In genomic region chr11:106276454-106276853, GRCm38 (mm10) we compare ENCODE assay signal across 8 mouse cellular contexts. TPM values are rescaled to one million over a fixed set of nuclear protein-coding genes. Genes with fewer than 3 reads are reported as not detected.
DNase-seq lines count a peak whose midpoint lies in the region; ATAC-seq lines count a peak whose summit lies in the region.

Tcam1 (plus strand) TSS chr11:106276672.

- no peak within 1 kb of the TSS for H3K4me3 ChIP-seq in heart, embryonic 11.5 days (ENCODE audit: low read depth, low read length)
- H3K4me3 ChIP-seq in kidney, embryonic 15.5 days (replicated peaks): peak within 1 kb of the TSS; percentile 24
- peak within 1 kb of the TSS; percentile 24 for H3K4me3 ChIP-seq in limb, embryonic 15.5 days

- DNase-seq in A20 (ENCODE audit: low read depth, low spot score): peak; percentile 98
- DNase-seq in brain, adult 2 months (ENCODE audit: low read depth, low spot score): peak; percentile 99
- DNase-seq in monocyte, adult 2 months (ENCODE audit: low read depth in 1 of 2, low spot score in 2 of 2): peak; percentile 81 to 94
- DNase-seq in spleen, postnatal 14 days (ENCODE audit: low spot score in 2 of 2): peak; percentile 83 to 93

- ATAC-seq in erythroblast, adult 5-6 weeks (replicated peaks; ENCODE audit: low FRiP score, poor library complexity, severe bottlenecking): peak; percentile 54
- ATAC-seq in heart, embryonic 11.5 days (replicated peaks; ENCODE audit: insufficient number of reproducible peaks, low FRiP score, low TSS enrichment): 0 out of 2 replicates have a peak, but pooled peaks have one; percentile 31
- ATAC-seq in kidney, embryonic 15.5 days (replicated peaks; ENCODE audit: low FRiP score): peak; percentile 23; the same call in 1 of the 2 replicates
- no peak for ATAC-seq in limb, embryonic 15.5 days (ENCODE audit: insufficient number of reproducible peaks, low FRiP score, low TSS enrichment, low read depth)

- 6% methylated on average over 25 of the region's 25 CpGs for WGBS in heart, embryonic 11.5 days (ENCODE audit: insufficient replicate concordance)
- WGBS in kidney, embryonic 15.5 days: 7% methylated on average over 25 of the region's 25 CpGs
- WGBS in limb, embryonic 15.5 days: 7% methylated on average over 25 of the region's 25 CpGs

- H3K27me3 ChIP-seq in heart, embryonic 11.5 days (ENCODE audit: control insufficient read depth, insufficient read depth, low read length): no peaks in the 10 kb centered on the region
- peaks cover 5% of the 10 kb centered on the region; the same call in 1 of the 2 replicates for H3K27me3 ChIP-seq in kidney, embryonic 15.5 days
- no peaks in the 10 kb centered on the region for H3K27me3 ChIP-seq in limb, embryonic 15.5 days

- H3K9me3 ChIP-seq in heart, embryonic 11.5 days (replicated peaks; ENCODE audit: control insufficient read depth, low read length): no peaks in the 10 kb centered on the region
- no peaks in the 10 kb centered on the region for H3K9me3 ChIP-seq in kidney, embryonic 15.5 days (replicated peaks)
- no peaks in the 10 kb centered on the region for H3K9me3 ChIP-seq in limb, embryonic 15.5 days

- H3K9ac ChIP-seq in heart, embryonic 11.5 days (ENCODE audit: low read depth, low read length): no peak within 1 kb of the TSS
- H3K9ac ChIP-seq in kidney, embryonic 15.5 days: peak within 1 kb of the TSS; percentile 18; the same call in 1 of the 2 replicates
- H3K9ac ChIP-seq in limb, embryonic 15.5 days: no peak within 1 kb of the TSS

- peaks cover 10% of the 10 kb centered on the region for H3K4me1 ChIP-seq in heart, embryonic 11.5 days (ENCODE audit: control insufficient read depth, insufficient read depth, low read length)
- H3K4me1 ChIP-seq in kidney, embryonic 15.5 days: peaks cover 42% of the 10 kb centered on the region
- H3K4me1 ChIP-seq in limb, embryonic 15.5 days: peaks cover 37% of the 10 kb centered on the region

- H3K36me3 ChIP-seq in heart, embryonic 11.5 days (ENCODE audit: control insufficient read depth, insufficient read depth, low read length): no peaks in the 10 kb centered on the region
- no peaks in the 10 kb centered on the region for H3K36me3 ChIP-seq in kidney, embryonic 15.5 days
- no peaks in the 10 kb centered on the region for H3K36me3 ChIP-seq in limb, embryonic 15.5 days

- peak within 1 kb of the TSS; percentile 17 for H3K4me2 ChIP-seq in heart, embryonic 11.5 days
- H3K4me2 ChIP-seq in kidney, embryonic 15.5 days: peak within 1 kb of the TSS; percentile 54
- H3K4me2 ChIP-seq in limb, embryonic 15.5 days: peak within 1 kb of the TSS; percentile 46

- no peak within 1 kb of the TSS for H3K27ac ChIP-seq in heart, embryonic 11.5 days (ENCODE audit: low read depth, low read length)
- peak within 1 kb of the TSS; percentile 98 for H3K27ac ChIP-seq in kidney, embryonic 15.5 days
- H3K27ac ChIP-seq in limb, embryonic 15.5 days: peak within 1 kb of the TSS; percentile 97

RNA-seq across cellular contexts. Expression of gene Tcam1, which starts in this region (rescaled TPM):
- total RNA-seq in erythroblast, adult 5-6 weeks (2015; ENCODE audit: low replicate concordance): 0.42 TPM in 1 of 2 replicates, not detected in the other
- total RNA-seq in erythroblast, adult 5-6 weeks (2017; ENCODE audit: low replicate concordance): 0.56 TPM in 1 of 2 replicates, not detected in the other
- 0.13 and 0.15 TPM in 2 replicates for polyA plus RNA-seq in heart, embryonic 11.5 days (2014; fragmentation: Nextera tagmentation; extraction: Ambion mirVana)
- polyA plus RNA-seq in kidney, embryonic 15.5 days (2015; fragmentation: Nextera tagmentation; extraction: Ambion mirVana): 0.65 and 0.82 TPM in 2 replicates
- 0.41 and 0.53 TPM in 2 replicates for polyA plus RNA-seq in limb, embryonic 15.5 days (2015; fragmentation: Nextera tagmentation; extraction: Ambion mirVana)

Comparison
In these comparisons a context has a peak if more than half of its experiments do, and no peak if none do; other contexts are left out.
1. Peak in ATAC-seq in erythroblast, adult 5-6 weeks; RNA of the gene not detected or under 1 TPM.
2. Peak in ATAC-seq and H3K4me2 ChIP-seq in heart, embryonic 11.5 days; RNA of the gene not detected or under 1 TPM.
3. Peak in ATAC-seq, H3K4me3 ChIP-seq, H3K27ac ChIP-seq, H3K9ac ChIP-seq and H3K4me2 ChIP-seq in kidney, embryonic 15.5 days; RNA of the gene not detected or under 1 TPM.